Mouse (Mus musculus) B cell, adult 2 months (primary cell): ENCODE results near the gene Kcnk5.

Experiments used
- DNase-seq, 2 experiments: peaks; one replicate each; pipeline ENCODE4 v3.0.0; 2022

Kcnk5 gene

GRCm38 (mm10) chr14:20112218-20112617 lies 69.4 kb downstream of the Kcnk5 start:
- DNase-seq: peak in 1 of 2 experiments; percentile 14

DNA sequence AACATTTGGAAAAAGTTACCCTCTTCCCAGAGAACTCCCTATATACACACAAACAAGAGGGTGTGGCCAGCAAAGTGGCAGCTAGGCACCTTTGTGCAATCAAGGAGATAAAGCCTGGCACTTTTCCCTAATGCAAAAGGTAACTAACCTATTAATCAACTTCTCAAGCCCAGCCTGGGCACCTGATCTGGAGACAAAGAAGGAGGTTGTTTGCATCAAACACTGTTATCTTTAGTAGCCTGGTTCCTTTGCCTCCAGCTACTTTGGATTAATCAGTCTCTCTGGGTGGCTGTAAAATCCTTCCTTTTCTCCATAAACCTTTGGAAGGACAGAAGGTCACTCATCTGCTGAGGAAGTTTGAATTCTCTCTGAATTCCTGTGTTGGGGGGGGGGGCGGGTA lies 70.7 kb downstream of the Kcnk5 start:
- no peak for DNase-seq

GRCm38 (mm10) chr14:20106271-20106670 lies 75.3 kb downstream of the Kcnk5 start:
- DNase-seq: no peak

- no peak for DNase-seq
Observed at GRCm38 (mm10) chr14:20103207-20103606, 78.4 kb downstream of the Kcnk5 start.

- DNase-seq: no peak
Observed at GRCm38 (mm10) chr14:20098061-20098460, 83.5 kb downstream of the Kcnk5 start.

- DNase-seq: no peak
Observed at GRCm38 (mm10) chr14:20094942-20095341, 86.7 kb downstream of the Kcnk5 start.

GRCm38 (mm10) chr14:20093493-20093892 lies 88.1 kb downstream of the Kcnk5 start:
- DNase-seq: peak in 1 of 2 experiments; percentile 12
